Mouse (Mus musculus): ENCODE measurements around the gene Bnc2.

Bnc2 gene

DNA sequence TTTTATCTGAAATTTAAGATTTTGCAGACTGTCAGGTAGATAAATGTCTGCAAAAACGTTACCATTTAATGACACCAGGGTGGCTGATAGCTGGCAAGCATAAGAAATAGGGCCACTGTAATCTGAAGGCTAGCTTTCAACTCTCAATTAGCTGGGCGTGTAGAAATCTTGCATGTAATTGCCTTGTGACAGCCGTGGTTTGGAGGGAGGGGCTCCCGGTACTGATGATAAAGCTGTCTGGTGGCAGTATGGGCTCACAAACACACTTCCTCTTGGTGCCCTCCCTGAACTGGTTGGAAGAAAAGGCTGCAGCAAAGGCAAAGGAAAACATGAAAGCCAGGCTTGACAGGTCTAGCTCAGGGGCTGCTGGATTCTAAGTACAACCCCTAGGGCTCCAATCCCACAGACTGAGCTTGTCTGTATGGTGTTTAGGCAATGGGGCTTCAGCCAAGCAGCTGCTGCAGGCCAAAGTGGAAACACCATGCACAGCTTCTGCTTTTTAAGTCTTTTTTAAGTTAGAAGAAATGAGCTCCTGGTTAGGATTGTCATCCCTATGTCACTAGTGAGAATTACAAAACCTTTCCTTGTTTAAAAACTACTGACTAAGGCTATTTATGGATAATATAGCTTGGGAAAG is 366.7 kb downstream of the Bnc2 start:
- DNase-seq, result no peak

DNA sequence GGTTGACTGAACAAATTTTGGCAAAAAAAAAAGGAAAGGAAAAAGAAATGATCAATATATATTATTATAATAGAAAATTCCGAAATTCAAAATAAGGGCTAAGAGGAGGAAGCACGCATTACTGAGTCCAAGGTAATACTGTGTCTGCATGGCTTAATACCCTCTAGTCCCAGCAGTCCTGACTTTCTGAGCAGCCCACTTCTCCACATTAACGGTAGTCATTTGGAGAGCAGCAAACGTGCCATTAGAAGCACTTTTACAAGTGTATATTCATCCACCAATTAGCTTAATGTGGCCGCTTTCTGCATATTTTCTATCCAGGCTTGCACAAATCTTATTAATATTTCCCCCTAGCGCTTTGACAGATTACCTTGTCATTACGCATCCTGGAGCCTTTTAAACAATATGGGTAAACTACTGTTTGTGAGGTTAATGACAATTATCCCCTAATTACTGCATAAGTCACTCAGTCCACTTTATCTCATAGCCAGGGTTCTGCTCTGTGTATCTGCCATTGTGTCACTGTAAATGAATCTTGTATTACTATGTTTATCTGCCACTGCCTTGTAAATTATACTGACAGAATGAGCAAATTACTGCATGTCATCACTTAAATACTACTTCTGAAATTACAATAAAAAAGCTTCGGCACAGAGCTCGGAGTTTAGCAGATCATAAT is 368.0 kb downstream of the Bnc2 start:
- DNase-seq, result no peak

DNA sequence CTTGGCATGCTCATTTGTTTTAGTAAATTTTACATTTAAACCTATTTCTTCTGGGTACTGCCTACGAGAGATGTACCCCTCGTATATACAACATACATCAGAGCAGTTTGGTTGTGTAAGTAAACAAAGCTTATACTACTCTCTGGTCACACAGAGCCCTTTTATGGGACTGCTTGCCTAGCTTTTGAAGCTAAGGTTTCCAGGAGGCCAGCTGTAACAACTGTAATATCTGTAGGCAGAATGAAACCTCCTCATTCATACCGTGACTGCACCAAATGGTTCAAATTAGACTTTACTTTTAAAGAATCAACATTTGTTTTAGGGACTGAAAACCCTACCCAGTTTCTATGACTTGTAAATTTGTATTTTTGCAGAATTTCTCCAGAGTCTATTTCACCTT is 372.1 kb downstream of the Bnc2 start:
- no peak for DNase-seq

DNA sequence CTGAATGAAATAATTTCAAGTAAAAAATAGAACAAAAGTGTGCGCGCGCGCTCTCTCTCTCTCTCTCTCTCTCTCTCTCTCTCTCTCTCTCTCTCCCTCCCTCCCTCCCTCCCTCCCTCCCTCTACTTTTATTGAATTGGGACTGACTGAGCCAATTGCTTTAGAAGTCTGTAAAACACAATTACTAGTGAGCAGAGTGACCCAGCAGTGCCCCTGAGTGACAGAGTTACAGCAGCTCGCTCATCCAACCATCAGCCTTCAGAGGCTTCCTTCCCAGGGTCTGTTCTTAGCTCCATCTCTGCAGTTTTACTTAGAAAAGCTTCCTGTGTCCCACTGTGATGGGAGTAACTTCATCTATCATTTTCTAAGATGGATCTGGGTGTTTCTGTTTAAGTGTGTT is 389.9 kb downstream of the Bnc2 start:
- DNase-seq, result no peak

DNA sequence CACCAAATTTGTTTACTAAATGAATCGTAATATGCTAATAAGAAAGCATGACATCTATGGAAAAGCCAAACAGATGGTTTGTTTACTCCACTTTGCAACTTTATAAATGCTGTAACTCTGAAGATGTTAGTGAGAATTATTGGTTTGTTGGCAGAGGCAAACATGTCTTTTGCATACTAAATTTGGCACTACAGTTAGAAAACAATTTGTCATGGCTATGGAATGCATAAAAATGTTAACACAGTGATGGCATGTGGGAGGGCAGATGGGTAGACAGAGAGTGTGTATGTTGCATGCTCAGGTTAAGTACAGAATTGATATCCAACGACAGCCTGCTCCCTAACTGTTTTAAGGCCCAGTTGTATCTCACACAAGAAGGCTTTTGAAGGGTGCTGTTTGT is 392.4 kb downstream of the Bnc2 start:
- DNase-seq, result no peak

DNA sequence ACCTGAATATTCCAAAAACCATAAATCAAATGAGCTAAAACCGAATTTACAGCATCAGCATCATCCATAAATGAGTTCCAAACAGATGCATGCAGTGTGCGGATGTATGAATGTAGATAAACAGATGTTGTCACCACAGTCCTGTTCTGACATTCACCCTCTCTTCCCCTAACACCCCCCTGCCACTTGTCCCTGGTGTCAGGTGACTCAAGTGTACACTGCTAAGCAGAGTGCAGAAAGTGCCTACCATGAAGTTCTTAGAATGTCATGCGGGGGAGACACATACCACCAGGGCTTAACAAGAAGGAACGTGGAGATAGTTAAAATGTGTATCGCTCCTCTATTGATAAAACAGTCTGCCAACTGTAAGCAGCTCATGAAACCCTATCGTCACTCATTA is 396.9 kb downstream of the Bnc2 start:
- no peak for DNase-seq

DNA sequence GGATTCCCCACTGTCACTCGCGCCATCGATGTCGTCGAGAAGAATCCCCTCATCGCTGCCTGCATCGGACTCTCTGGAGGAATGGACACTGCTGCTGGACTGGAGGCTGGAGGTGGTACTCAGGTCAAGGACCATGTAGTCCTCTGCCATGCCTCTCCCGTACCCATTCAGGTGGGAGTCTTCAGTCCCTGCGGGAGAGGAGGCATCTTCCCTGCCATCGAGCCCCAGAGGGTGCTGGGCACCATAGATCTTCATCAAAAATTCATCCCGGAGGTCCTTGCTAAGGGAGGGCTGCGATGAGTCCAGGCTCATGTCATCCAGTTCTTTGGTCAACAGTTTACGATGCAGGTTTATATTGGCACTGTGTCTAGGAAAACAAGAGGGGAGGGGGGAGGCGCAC is 399.0 kb downstream of the Bnc2 start:
- no peak for DNase-seq

DNA sequence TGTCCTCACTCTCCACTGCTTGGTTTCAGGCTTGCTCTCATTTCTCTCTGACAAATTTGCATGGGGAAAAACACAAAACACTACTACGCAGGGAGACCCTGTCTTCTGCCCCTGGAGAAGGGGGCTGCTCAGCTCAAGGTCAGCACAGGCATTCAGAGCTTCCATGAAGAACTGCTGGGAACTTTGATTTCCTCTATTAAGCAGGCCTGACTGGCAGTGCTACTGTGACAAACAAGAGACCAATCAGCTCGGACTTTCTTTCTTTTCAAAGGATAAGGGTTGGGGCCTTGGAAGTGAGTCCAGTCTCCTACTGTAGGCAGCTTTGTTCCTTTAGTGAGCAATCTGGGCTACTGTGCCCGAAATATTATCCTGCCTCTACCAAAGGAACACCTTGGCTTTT is 400.9 kb downstream of the Bnc2 start:
- DNase-seq, result no peak

DNA sequence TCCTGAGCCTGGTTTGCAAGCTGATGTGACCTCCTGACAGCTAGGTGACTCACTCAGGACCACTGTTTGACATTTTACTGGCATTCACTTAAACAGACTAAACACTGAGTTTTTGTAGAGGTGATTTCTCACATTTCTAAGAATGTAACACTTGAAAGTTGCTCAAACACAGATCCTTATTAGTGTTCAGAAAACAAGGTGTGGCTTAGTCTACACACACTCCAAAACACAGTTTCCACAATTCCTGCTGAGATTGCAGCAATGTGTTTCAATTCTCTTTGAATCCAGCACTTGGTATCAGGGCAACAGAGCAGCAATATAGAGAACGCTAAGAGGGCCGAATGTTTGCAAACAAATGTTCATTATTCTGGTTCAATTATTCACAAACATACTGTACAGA is 402.2 kb downstream of the Bnc2 start:
- peak; percentile 1 for DNase-seq

DNA sequence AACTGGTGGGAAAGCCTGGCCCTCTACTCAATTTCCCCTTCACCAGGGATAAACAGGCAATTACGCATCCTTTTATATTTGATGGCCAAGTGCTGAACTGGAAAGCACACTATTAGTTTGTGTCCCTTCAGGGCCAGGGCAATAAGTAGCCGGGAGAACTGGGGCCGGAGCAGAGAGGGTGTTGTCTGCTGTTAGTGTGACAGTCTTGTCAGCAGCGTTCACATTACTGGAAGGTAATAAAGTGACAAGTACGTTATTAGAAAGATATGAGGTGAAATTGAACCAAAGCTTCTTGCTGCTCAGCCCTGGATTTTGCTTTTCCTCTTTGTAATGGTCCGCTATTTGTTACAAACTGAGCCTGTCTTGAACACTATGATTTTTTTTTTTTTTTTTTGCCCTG is 405.2 kb downstream of the Bnc2 start:
- DNase-seq, result no peak

DNA sequence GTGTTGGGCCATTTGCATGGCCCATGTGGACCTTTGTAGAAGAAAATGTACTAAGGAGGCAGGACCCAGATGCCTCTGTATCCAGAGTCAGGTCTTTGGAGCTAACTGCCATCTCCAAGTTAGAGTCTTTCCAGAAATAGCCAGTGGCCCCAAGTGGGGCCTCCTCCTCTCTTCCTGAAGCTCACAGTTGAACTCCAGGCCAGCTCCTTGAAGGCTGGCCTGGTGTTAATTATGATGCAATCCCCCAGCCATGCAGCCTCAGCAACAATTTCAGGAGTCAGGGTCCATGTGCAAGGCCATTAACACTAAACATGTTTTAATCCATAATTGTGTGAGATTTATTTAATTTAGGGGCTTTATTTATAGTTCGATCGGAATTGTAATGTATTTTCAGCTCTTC is 427.7 kb downstream of the Bnc2 start:
- no peak for DNase-seq

DNA sequence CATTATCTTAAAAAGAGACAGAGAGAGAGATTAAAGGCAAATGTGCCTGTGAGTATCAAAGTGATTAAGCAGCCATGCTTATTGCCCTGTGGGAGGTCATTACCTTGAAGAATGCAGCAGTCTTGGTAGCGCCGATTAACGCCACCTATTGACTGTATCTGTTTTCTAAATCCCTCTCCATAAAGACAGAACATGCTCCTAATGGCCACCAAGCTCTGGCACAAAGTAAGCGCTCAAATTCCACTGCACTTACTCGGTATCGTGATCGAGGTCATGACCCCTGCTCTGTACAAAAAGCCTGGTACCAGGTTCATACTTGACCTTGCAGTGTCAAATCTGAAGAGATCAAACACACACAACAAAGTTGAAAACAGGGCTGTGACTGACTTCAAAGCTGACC is 442.7 kb downstream of the Bnc2 start:
- DNase-seq, result no peak

DNA sequence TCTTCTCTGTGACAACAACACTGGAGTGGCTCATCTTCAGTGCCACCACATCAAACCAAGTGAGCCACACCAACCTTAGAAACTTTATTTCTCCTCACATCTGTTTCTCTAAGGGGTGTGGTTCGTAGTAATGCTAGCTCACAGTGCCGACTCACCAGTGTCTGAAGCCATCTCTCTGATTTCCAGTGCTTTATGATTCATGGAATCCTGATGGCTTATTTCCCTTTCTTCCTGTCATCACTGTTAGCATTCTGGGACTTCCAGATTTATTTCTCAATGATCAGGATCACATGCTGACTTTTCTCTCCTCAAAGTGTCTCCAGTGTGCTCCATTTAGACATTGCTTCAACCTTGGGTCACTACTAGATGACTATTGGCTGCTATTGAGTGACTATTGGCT is 443.8 kb downstream of the Bnc2 start:
- no peak for DNase-seq

DNA sequence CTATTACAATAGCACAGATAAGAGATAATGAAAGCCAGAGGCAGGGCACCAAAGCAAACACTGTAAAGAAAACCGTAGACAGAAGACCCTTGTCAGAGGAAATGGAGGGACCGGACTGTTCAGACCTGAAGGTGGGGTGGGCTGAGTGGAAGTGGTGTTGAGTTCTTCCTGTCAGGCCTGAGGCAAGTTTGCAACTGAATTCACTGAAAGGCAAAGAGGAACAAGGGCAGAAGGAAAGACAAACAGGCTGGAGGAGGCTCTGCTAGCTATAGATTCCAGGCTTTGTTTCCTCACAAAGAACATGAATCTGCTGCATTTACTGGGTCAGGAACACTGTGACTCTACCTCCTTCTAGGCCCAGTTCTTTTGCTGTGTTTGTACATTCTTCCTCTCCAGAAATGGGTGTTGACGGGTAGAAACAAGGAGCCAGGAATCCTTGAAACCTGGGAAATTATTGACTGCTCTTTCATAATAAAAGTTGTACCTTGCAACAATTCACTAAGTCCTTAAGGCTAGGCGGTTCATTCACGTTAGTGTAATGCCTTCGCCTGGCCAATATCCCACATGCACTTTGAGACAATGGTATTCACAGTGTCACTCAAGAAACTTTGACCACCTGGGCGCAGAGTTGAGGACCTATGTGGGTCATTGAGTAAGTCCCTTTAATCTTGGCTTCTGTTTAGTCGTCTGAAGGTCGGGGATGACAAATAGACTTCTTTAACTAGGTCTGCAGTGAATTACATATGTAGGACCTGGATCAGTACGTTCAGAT is 445.7 kb downstream of the Bnc2 start:
- DNase-seq, result no peak

DNA sequence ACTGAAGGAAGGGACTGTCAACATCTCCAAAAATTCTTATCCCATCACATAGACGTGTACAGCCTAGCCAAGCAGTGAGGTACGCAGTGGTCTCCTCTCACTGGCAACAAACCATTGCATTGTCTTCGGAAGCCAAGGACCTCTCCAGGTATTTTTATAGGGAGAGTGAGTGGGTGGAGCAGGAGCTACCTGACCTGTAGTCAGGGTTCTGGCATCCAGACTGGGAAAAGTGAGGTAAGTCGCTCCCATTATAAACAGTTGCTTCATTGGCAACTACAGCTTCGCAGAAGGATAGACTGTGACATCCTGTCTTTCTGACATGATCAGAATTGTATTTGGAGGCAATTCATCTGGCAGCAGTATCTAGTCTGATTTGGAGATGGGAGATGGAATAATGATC is 446.5 kb downstream of the Bnc2 start:
- DNase-seq, result no peak
